Mouse (Mus musculus) E14TG2a.4 (cell line): ENCODE results near the gene Zbtb25.

Experiments
- CTCF ChIP-seq: conservative IDR thresholded peaks from 2 replicates; pipeline ENCODE4 v1.5.1; 2014; ENCODE audit warnings: low read length
- POU5F1 ChIP-seq: IDR thresholded peaks from 2 replicates; pipeline ENCODE4 v1.6.1; 2014; ENCODE audit warnings: low read length, borderline replicate concordance

DNA sequence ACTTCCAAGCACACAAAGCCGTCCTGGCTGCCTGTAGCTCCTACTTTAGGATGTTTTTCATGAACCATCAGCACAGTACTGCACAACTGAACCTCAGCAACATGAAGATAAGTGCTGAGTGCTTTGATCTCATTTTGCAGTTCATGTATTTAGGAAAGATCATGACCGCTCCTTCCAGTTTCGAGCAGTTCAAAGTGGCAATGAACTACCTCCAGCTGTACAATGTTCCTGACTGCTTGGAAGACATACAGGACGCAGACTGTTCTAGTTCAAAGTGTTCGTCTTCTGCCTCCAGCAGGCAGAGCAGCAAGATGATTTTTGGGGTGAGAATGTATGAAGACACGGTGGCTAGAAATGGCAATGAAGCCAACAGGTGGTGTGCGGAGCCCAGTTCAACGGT, 15.9 kb upstream of the Zbtb25 start:
- no peak for TF ChIP-seq CTCF
- TF ChIP-seq POU5F1 = no peak
